ENCODE assay signal across 7 mouse cellular contexts in the genomic region with DNA sequence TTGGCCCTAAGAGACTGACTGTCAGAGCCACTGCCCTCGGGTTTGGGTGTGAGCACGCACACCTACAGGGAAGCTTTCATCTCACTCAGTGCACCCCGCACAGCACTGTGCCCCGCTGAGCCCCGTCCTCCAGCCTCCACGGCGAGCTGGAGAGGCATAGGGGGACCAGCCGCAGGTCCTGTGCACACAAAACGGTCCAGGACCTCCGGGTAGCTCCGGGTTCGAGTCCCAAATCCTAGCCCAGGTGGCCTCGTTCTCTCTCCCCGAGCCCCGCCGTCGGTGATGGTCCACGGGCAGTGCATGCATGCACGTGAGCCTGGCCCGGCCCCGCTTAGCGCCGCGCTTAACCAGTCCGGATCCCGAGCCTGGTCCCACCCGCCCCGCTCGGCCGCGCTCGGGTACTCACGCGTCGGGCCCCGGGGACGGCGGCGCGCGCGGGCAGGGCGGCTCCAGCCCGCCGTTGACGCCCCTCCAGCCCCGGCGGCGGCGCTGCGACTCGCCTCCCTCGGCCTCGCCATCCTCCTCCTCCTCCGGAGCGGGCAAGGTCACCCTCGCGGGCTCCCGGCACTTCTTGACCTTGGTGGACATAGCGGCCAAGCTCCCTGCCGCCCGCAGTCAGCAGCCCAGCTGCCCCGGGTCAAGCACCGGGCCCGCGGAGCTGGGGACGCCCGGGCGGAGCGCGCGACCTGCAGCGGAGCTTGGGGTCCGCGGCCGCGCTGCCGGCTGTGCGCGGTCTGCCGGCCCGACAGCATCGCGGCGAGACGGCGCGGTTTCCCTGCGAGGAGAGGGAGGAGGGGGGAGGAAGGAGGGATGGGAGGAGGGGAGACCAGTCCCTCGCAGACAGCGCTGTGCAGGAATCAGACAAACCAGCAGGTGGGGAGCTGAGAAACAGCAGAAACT. TPM values are rescaled to one million over a fixed set of nuclear protein-coding genes. Genes with fewer than 3 reads are reported as not detected.
DNase-seq lines count a peak whose midpoint lies in the region; ATAC-seq and TF ChIP-seq lines count a peak whose summit lies in the region.

A gene (minus strand): TSS at position 776 of the 900 bp plus-strand sequence.

- peak within 1 kb of the TSS; percentile 40; the same call in 1 of the 2 replicates for H3K27ac ChIP-seq in hindbrain, embryonic 12.5 days
- H3K27ac ChIP-seq in left cerebral cortex, adult 2 months = peak within 1 kb of the TSS; percentile 55

- peak within 1 kb of the TSS; percentile 80 for H3K4me2 ChIP-seq in hindbrain, embryonic 12.5 days (replicated peaks)

- H3K9ac ChIP-seq in hindbrain, embryonic 12.5 days = peak within 1 kb of the TSS; percentile 69

- 2% methylated on average over 78 of the region's 91 CpGs for WGBS in hindbrain, embryonic 12.5 days

- TF ChIP-seq CTCF in left cerebral cortex, adult 2 months (IDR thresholded peaks at IDR 0.05) = peak; percentile 40

- intact Hi-C loops in left cerebral cortex, adult 2 months (cut with DNase I) = loop anchor here (5.0 kb wide), 1 partner anchor 143 kb away; no protein-coding TSS in a partner anchor

- H3K4me1 ChIP-seq in hindbrain, embryonic 12.5 days = peaks cover 8% of the 10 kb centered on the region

- peak within 1 kb of the TSS; percentile 73 for H3K4me3 ChIP-seq in hindbrain, embryonic 12.5 days
- H3K4me3 ChIP-seq in left cerebral cortex, adult 2 months = peak within 1 kb of the TSS; percentile 50

- H3K27me3 ChIP-seq in hindbrain, embryonic 12.5 days = peaks cover 20% of the 10 kb centered on the region

- peak; percentile 27 to 33 for DNase-seq in adrenal gland, adult 18-20 months (ENCODE audit: low spot score in 2 of 2)
- DNase-seq in cerebellum, adult 18-20 months = peak; percentile 16 to 33
- peak; percentile 61 for DNase-seq in forelimb bud, embryonic 11.5 days (ENCODE audit: low read depth, low spot score)
- peak; percentile 37 to 42 for DNase-seq in left cerebral cortex, adult 2 months (ENCODE audit: extremely low spot score in 1 of 2, low spot score in 2 of 2)
- peak; percentile 61 for DNase-seq in right cerebral cortex, postnatal 4 days

- ATAC-seq in hindbrain, embryonic 12.5 days (ENCODE audit: low FRiP score) = peak; percentile 94
- 0 out of 2 replicates have a peak, but pooled peaks have one; percentile 47 for ATAC-seq in megakaryocyte-erythroid progenitor cell, adult 5-6 weeks (replicated peaks; ENCODE audit: low FRiP score, low TSS enrichment, poor library complexity, severe bottlenecking)

- no peaks in the 10 kb centered on the region for H3K9me3 ChIP-seq in hindbrain, embryonic 12.5 days (replicated peaks)

- no peaks in the 10 kb centered on the region for H3K36me3 ChIP-seq in hindbrain, embryonic 12.5 days

RNA-seq across cellular contexts. Expression of the gene that starts here (rescaled TPM):
- 1 to 10 TPM; 1.6 to 2.6 TPM for total RNA-seq in adrenal gland, adult 18-20 months (2021)
- polyA plus RNA-seq in hindbrain, embryonic 12.5 days (2016; fragmentation: Nextera tagmentation; extraction: Ambion mirVana) = 5.5 and 8.1 TPM in 2 replicates
- 10 to 100 TPM; 18.3 to 19.3 TPM for total RNA-seq in left cerebral cortex, adult 2 months (2021)
- not detected in 2 replicates for total RNA-seq in megakaryocyte-erythroid progenitor cell, adult 5-6 weeks (2014; fragmentation: Nextera tagmentation)
- total RNA-seq in megakaryocyte-erythroid progenitor cell, adult 5-6 weeks (2017) = not detected in 2 replicates

Comparison
In these comparisons a context has a peak if more than half of its experiments do, and no peak if none do; other contexts are left out.
1. Peak in every context shown above with its lines: DNase-seq, ATAC-seq, H3K4me3 ChIP-seq and H3K27ac ChIP-seq.
2. RNA of the gene that starts here (total RNA-seq): 18.3 to 19.3 TPM in left cerebral cortex, adult 2 months; 1.6 to 2.6 TPM in adrenal gland, adult 18-20 months and not detected in megakaryocyte-erythroid progenitor cell, adult 5-6 weeks; every median in the first group is over 4 times any median in the second.
3. Peak in ATAC-seq in megakaryocyte-erythroid progenitor cell, adult 5-6 weeks; RNA of the gene not detected or under 1 TPM.